Mouse (Mus musculus) heart, embryonic 16.5 days (tissue): ENCODE measurements around the gene Izumo2. TPM values are rescaled to one million over a fixed set of nuclear protein-coding genes. Genes with fewer than 3 reads are reported as not detected.

Source experiments
- ATAC-seq: fragments of 200-750 bp; cut with Nextera tagmentation; replicated peaks from 2 replicates; pipeline ENCODE4 v1.8.0; 2017; ENCODE audit warnings: moderate number of reproducible peaks; ENCODE audit not compliant: insufficient read depth, low FRiP score; ENCODE audit errors: extremely low read depth
- H3K27ac ChIP-seq: fragments of 300-500 bp; sonication (generic); 2 replicates; pipeline ENCODE4 v1.5.1; 2014; ENCODE audit warnings: mild to moderate bottlenecking, low read length, control low read depth, moderate library complexity
- H3K27me3 ChIP-seq: fragments of 300-500 bp; sonication (generic); 2 replicates; pipeline ENCODE4 v1.6.1; 2014; ENCODE audit warnings: low read length, mixed read lengths; ENCODE audit not compliant: control insufficient read depth, insufficient read depth
- H3K36me3 ChIP-seq: fragments of 300-500 bp; sonication (generic); 2 replicates; pipeline ENCODE4 v1.6.1; 2014; ENCODE audit not compliant: control insufficient read depth, insufficient read depth
- H3K4me1 ChIP-seq: fragments of 300-500 bp; sonication (generic); 2 replicates; pipeline ENCODE4 v1.6.1; 2014; ENCODE audit warnings: low read length, mixed read lengths; ENCODE audit not compliant: control insufficient read depth, insufficient read depth
- H3K4me2 ChIP-seq: fragments of 300-500 bp; sonication (generic); 2 replicates; pipeline ENCODE4 v1.6.1; 2014; ENCODE audit warnings: low read depth, mild to moderate bottlenecking, control low read depth, low read length
- H3K4me3 ChIP-seq: fragments of 300-500 bp; sonication (generic); 2 replicates; pipeline ENCODE4 v1.5.1; 2014; ENCODE audit warnings: mild to moderate bottlenecking, control low read depth, low read length
- H3K9ac ChIP-seq: fragments of 300-500 bp; sonication (generic); 2 replicates; pipeline ENCODE4 v1.6.1; 2014; ENCODE audit warnings: low read length, control low read depth
- H3K9me3 ChIP-seq: fragments of 300-500 bp; sonication (generic); replicated peaks from 2 replicates; pipeline ENCODE4 v1.6.1; 2016; ENCODE audit warnings: low read length; ENCODE audit not compliant: control insufficient read depth
- WGBS: fragments of 180-500 bp; shearing (Covaris S2); extraction: QIAGEN DNeasy Blood & Tissue Kit; methylation state at CpG from one replicate; pipeline ENCODE4 v1.1.7; 2014; 5-methylcytosine and 5-hydroxymethylcytosine counted together
- polyA plus RNA-seq: library from polyadenylated mRNA; unstranded; fragments of >200 nt; fragmentation: Nextera tagmentation; extraction: Ambion mirVana; gene quantifications from 2 replicates; pipeline ENCODE4 v1.2.1, GENCODE M21; 2015

Gene Izumo2
- not detected in 2 replicates for polyA plus RNA-seq

- Histone ChIP-seq H3K27me3 (no peaks in the 10 kb centered on the region), H3K9me3 (peaks cover 4% of the 10 kb centered on the region), H3K36me3 (no peaks in the 10 kb centered on the region), H3K27ac (no peak within 1 kb of the TSS), H3K4me1 (no peaks in the 10 kb centered on the region), H3K9ac (no peak within 1 kb of the TSS), H3K4me3 (no peak within 1 kb of the TSS), H3K4me2 (no peak within 1 kb of the TSS)
- no peak for ATAC-seq
- WGBS, result 74% methylated on average over 14 of the region's 14 CpGs
These were observed at the start of gene Izumo2 for GRCm38 (mm10) chr7:44708574-44708973. Izumo2 (plus strand) TSS chr7:44708742.

GRCm38 (mm10) chr7:44661219-44661618 lies 47.3 kb upstream of the Izumo2 start:
- WGBS, result 73% methylated on average over 5 of the region's 5 CpGs
- H3K4me1 ChIP-seq, result no peaks in the 10 kb centered on the region
- no peak overlapping the region for H3K27ac ChIP-seq
- H3K9me3 ChIP-seq, result no peaks in the 10 kb centered on the region
- no peak overlapping the region for H3K4me3 ChIP-seq
- no peak for ATAC-seq
- no peak overlapping the region for H3K4me2 ChIP-seq
- H3K9ac ChIP-seq, result no peak overlapping the region
- no peaks in the 10 kb centered on the region for H3K36me3 ChIP-seq
- no peaks in the 10 kb centered on the region; the same call in 1 of the 2 replicates for H3K27me3 ChIP-seq

DNA sequence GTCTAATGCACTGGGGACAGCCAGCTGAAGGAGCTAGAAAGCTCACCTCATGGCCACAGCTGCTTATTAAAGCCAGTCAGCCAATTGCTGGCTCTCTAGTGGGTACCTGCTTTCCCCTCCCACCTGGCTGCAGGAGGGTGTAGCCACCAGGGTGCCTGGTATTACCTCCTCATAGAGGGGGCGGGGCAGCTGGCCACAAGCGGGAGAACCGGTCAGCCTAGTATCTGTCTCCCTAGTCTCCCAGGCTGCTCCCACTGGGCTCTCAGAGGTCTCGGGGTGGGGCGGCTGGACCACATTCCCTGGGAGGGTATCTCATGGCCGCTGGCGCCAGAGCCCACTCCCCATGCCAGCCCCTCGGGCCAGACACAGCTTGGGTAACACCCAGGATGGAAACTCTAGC lies 46.4 kb upstream of the Izumo2 start:
- Histone ChIP-seq H3K27me3 (no peaks in the 10 kb centered on the region), H3K36me3 (no peaks in the 10 kb centered on the region), H3K9me3 (peaks cover 4% of the 10 kb centered on the region), H3K9ac (no peak overlapping the region), H3K4me1 (no peaks in the 10 kb centered on the region), H3K4me3 (no peak overlapping the region), H3K27ac (no peak overlapping the region), H3K4me2 (no peak overlapping the region)
- 11% methylated on average over 8 of the region's 8 CpGs for WGBS
- ATAC-seq, result no peak

DNA sequence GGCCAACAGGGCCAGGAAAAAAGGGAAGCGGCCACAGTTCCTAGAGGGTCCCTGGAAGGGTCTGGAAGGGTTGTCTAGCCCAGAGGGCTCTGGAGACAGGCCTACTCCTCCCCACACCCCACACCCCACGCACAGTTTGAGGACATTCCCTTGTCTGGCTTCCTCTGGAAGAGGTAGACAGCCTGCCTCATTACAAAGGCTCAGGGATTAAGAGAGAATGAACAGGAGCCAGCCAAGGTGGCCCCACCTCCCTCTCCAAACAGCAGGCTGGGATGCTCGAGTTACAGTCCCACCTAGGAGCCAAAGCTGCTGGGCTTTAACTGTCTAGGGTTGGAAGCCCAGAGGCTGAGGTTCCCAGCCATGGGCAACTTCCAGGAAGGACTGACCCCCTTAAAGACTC lies 46.0 kb upstream of the Izumo2 start:
- no peak for ATAC-seq
- no peak overlapping the region for H3K27ac ChIP-seq
- H3K4me3 ChIP-seq, result no peak overlapping the region
- no peaks in the 10 kb centered on the region for H3K36me3 ChIP-seq
- WGBS, result 9% methylated on average over 3 of the region's 3 CpGs
- no peak overlapping the region for H3K9ac ChIP-seq
- no peaks in the 10 kb centered on the region for H3K4me1 ChIP-seq
- peaks cover 4% of the 10 kb centered on the region for H3K9me3 ChIP-seq
- no peak overlapping the region for H3K4me2 ChIP-seq
- H3K27me3 ChIP-seq, result no peaks in the 10 kb centered on the region

DNA sequence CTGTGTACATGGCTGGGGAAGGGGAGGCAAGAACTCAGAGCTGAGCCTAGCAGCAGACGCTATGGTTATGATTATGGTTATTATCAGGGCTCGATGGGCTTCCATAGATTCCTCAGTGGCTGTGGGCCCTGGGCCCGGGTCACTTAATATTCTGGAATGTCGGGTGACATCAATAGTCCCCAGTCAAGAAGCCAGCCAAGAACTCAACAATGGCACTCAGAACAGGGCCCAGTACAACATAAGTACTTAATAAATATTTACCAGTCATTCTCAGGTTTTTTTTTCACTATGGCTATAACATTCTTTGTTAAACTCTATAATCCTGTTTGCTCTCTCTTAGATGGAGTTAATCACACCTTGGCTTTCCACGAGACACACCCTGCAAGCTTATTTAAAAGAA lies 45.0 kb upstream of the Izumo2 start:
- ATAC-seq, result no peak
- H3K27me3 ChIP-seq, result peaks cover 1% of the 10 kb centered on the region; the same call in 1 of the 2 replicates
- H3K4me2 ChIP-seq, result no peak overlapping the region
- no peak overlapping the region for H3K9ac ChIP-seq
- H3K4me1 ChIP-seq, result no peaks in the 10 kb centered on the region
- 71% methylated on average over 5 of the region's 5 CpGs for WGBS
- H3K36me3 ChIP-seq, result no peaks in the 10 kb centered on the region
- no peak overlapping the region for H3K27ac ChIP-seq
- peaks cover 4% of the 10 kb centered on the region for H3K9me3 ChIP-seq
- no peak overlapping the region for H3K4me3 ChIP-seq

DNA sequence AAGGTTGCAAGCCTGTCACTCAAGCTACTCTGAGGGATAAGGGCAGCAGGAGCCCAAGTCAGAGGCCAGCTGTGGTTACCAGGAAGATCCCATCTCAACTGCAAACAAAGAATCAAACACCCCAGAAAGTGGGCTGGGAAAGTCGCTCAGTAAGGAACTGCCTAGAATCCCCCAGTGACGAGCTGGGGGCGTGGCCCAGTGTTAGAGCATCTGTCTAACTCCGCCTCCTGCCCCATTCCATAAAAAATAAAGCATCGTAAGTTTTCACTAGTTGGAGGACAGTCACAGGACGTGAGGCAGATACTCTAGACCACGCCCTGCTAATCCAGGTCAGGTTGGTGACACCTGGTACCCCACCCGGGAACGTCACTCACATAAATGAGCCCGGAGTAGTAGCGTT lies 43.8 kb upstream of the Izumo2 start:
- Histone ChIP-seq H3K27ac (no peak overlapping the region), H3K27me3 (peaks cover 4% of the 10 kb centered on the region; the same call in 1 of the 2 replicates), H3K9me3 (peaks cover 4% of the 10 kb centered on the region), H3K4me3 (no peak overlapping the region), H3K4me1 (no peaks in the 10 kb centered on the region), H3K36me3 (no peaks in the 10 kb centered on the region), H3K9ac (no peak overlapping the region), H3K4me2 (no peak overlapping the region)
- WGBS, result 37% methylated on average over 11 of the region's 11 CpGs
- ATAC-seq, result no peak

DNA sequence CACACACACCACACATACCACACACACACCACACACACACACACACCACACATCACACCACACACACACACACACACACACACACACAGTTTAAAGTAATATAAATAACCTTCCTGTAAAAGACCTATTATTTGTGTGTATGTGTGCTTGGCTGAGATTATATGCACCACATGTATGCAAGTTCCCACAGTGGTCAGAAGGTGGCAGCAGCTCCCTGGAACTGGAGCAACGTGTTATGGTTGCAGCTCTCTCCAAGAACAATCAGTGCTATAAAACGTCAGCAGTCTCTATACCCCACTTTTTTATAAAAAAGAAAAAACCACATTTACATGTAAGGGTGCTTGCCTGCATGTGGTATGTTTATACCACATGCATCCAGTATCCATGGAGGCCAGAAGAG lies 42.1 kb upstream of the Izumo2 start:
- no peaks in the 10 kb centered on the region for H3K36me3 ChIP-seq
- no peak overlapping the region for H3K9ac ChIP-seq
- peaks cover 13% of the 10 kb centered on the region for H3K27me3 ChIP-seq
- H3K9me3 ChIP-seq, result peaks cover 4% of the 10 kb centered on the region
- WGBS, result 72% methylated on average over 2 of the region's 2 CpGs
- ATAC-seq, result no peak
- peaks cover 6% of the 10 kb centered on the region for H3K4me1 ChIP-seq
- H3K4me3 ChIP-seq, result no peak overlapping the region
- no peak overlapping the region for H3K4me2 ChIP-seq
- H3K27ac ChIP-seq, result no peak overlapping the region

- H3K27me3 ChIP-seq, result peaks cover 15% of the 10 kb centered on the region
- peaks cover 4% of the 10 kb centered on the region for H3K9me3 ChIP-seq
- H3K4me1 ChIP-seq, result peaks cover 6% of the 10 kb centered on the region
- ATAC-seq, result no peak
- 54% methylated on average over 13 of the region's 13 CpGs for WGBS
- no peaks in the 10 kb centered on the region for H3K36me3 ChIP-seq
- no peak overlapping the region for H3K4me2 ChIP-seq
- H3K4me3 ChIP-seq, result no peak overlapping the region
- H3K9ac ChIP-seq, result no peak overlapping the region
- H3K27ac ChIP-seq, result no peak overlapping the region
These were observed 40.4 kb upstream of the Izumo2 start for GRCm38 (mm10) chr7:44667996-44668738.

- H3K4me1 ChIP-seq, result peaks cover 6% of the 10 kb centered on the region
- H3K4me2 ChIP-seq, result no peak overlapping the region
- peaks cover 15% of the 10 kb centered on the region for H3K27me3 ChIP-seq
- H3K27ac ChIP-seq, result no peak overlapping the region
- H3K4me3 ChIP-seq, result no peak overlapping the region
- ATAC-seq, result no peak
- peaks cover 4% of the 10 kb centered on the region for H3K9me3 ChIP-seq
- 20% methylated on average over 21 of the region's 21 CpGs for WGBS
- H3K36me3 ChIP-seq, result no peaks in the 10 kb centered on the region
- no peak overlapping the region for H3K9ac ChIP-seq
These were observed 39.4 kb upstream of the Izumo2 start for GRCm38 (mm10) chr7:44669103-44669502.
